Mouse (Mus musculus) CH12.LX (cell line): ENCODE measurements around the gene Rnf141. TPM values are rescaled to one million over a fixed set of nuclear protein-coding genes. Genes with fewer than 3 reads are reported as not detected.

ENCODE experiments used
- DNase-seq: peaks from one replicate; pipeline ENCODE4 v3.0.0-alpha.2; 2013; ENCODE audit errors: extremely low read depth
- H3K27ac ChIP-seq: 2 replicates; pipeline ENCODE4 v1.5.1; 2012; ENCODE audit warnings: low read depth, mild to moderate bottlenecking, control low read depth, moderate library complexity; ENCODE audit not compliant: insufficient read depth
- H3K27me3 ChIP-seq: replicated peaks from 2 replicates; pipeline ENCODE3; 2012; ENCODE audit warnings: inconsistent platforms
- H3K36me3 ChIP-seq, 2 experiments: replicated peaks in 1 of 2; 2 replicates each; pipeline versions ENCODE3 to v1.6.1; 2012; ENCODE audit warnings: inconsistent platforms in 1 of 2, low read length in 1 of 2, mild to moderate bottlenecking in 1 of 2, mixed read lengths in 1 of 2, moderate library complexity in 1 of 2; ENCODE audit not compliant: control insufficient read depth in 1 of 2, insufficient read depth in 1 of 2
- H3K4me1 ChIP-seq, 2 experiments: 2 replicates each; pipeline ENCODE4 v1.6.1; 2012; ENCODE audit warnings: inconsistent platforms in 1 of 2, moderate library complexity in 1 of 2; ENCODE audit not compliant: insufficient read depth in 2 of 2, control insufficient read depth in 1 of 2
- H3K4me2 ChIP-seq: 2 replicates; pipeline ENCODE4 v1.6.1; 2012; ENCODE audit warnings: low read depth, mild to moderate bottlenecking, control low read depth; ENCODE audit not compliant: poor library complexity, insufficient read depth, severe bottlenecking
- H3K4me3 ChIP-seq, 3 experiments: fragments of 150-350 bp in 1 of 3; sonication (generic) in 1 of 3; replicated peaks in 1 of 3; 2 replicates each; pipeline versions ENCODE3 to v1.5.1; 2011 to 2012; ENCODE audit warnings: low read depth in 2 of 3, low read length in 2 of 3, mild to moderate bottlenecking in 2 of 3, moderate library complexity in 2 of 3, control low read depth in 1 of 3, improper control_type of control experiment in 1 of 3, inconsistent platforms in 1 of 3, mixed read lengths in 1 of 3; ENCODE audit not compliant: poor library complexity in 1 of 3
- H3K79me2 ChIP-seq: replicated peaks from 2 replicates; pipeline ENCODE4 v1.6.1; 2012; ENCODE audit warnings: mild to moderate bottlenecking, moderate library complexity; ENCODE audit not compliant: control insufficient read depth, poor library complexity, insufficient read depth, severe bottlenecking; ENCODE audit errors: extremely low read depth
- H3K9ac ChIP-seq: 2 replicates; pipeline ENCODE4 v1.6.1; 2012; ENCODE audit warnings: low read depth, mild to moderate bottlenecking, control low read depth, moderate library complexity; ENCODE audit not compliant: insufficient read depth
- H3K9me3 ChIP-seq: replicated peaks from 2 replicates; pipeline ENCODE3; 2012; ENCODE audit warnings: low read length, inconsistent platforms, mixed read lengths
- CHD1 ChIP-seq: IDR thresholded peaks from 2 replicates; pipeline ENCODE4 v1.6.1; 2012; ENCODE audit warnings: low read depth, low read length, improper control_type of control experiment, inconsistent platforms
- CHD2 ChIP-seq: IDR thresholded peaks from 2 replicates; pipeline ENCODE4 v1.6.1; 2011; ENCODE audit warnings: low read length, improper control_type of control experiment
- CTCF ChIP-seq, 2 experiments: IDR thresholded peaks in 1 of 2; conservative IDR thresholded peaks in 1 of 2; 2 replicates each; pipeline ENCODE4 v1.5.1; 2011 to 2012; ENCODE audit warnings: low read depth in 2 of 2, low read length in 2 of 2, improper control_type of control experiment in 1 of 2, inconsistent platforms in 1 of 2, mild to moderate bottlenecking in 1 of 2, moderate library complexity in 1 of 2
- E2F4 ChIP-seq: IDR thresholded peaks from 2 replicates; pipeline ENCODE4 v1.6.1; 2011; ENCODE audit warnings: low read depth, low read length, improper control_type of control experiment; ENCODE audit not compliant: insufficient replicate concordance
- EP300 ChIP-seq: IDR thresholded peaks from 2 replicates; pipeline ENCODE4 v1.6.1; 2011; ENCODE audit warnings: low read length, improper control_type of control experiment
- IRF4 ChIP-seq: IDR thresholded peaks from 2 replicates; pipeline ENCODE4 v1.6.1; 2014; ENCODE audit warnings: low read depth, mild to moderate bottlenecking, inconsistent platforms, low read length, improper control_type of control experiment
- JUND ChIP-seq: conservative IDR thresholded peaks from 2 replicates; pipeline ENCODE4 v1.6.1; 2011; ENCODE audit warnings: low read depth, low read length, improper control_type of control experiment
- MAX ChIP-seq: IDR thresholded peaks from 2 replicates; pipeline ENCODE4 v1.6.1; 2011; ENCODE audit warnings: low read length, improper control_type of control experiment
- MAZ ChIP-seq: IDR thresholded peaks from 2 replicates; pipeline ENCODE4 v1.6.1; 2012; ENCODE audit warnings: low read depth, mild to moderate bottlenecking, inconsistent platforms, low read length, improper control_type of control experiment, moderate library complexity
- MEF2A ChIP-seq: IDR thresholded peaks from 2 replicates; pipeline ENCODE4 v1.6.1; 2014; ENCODE audit warnings: low read depth, mild to moderate bottlenecking, inconsistent platforms, low read length, improper control_type of control experiment, borderline replicate concordance
- MXI1 ChIP-seq: IDR thresholded peaks from 2 replicates; pipeline ENCODE4 v1.6.1; 2011; ENCODE audit warnings: mild to moderate bottlenecking, low read depth, low read length, improper control_type of control experiment
- MYC ChIP-seq: IDR thresholded peaks from 2 replicates; pipeline ENCODE4 v1.6.1; 2011; ENCODE audit warnings: low read depth, mild to moderate bottlenecking, improper control_type of control experiment, low read length
- NELFE ChIP-seq: IDR thresholded peaks from 2 replicates; pipeline ENCODE4 v1.6.1; 2011; ENCODE audit warnings: low read depth, low read length, improper control_type of control experiment
- POLR2AphosphoS2 ChIP-seq: IDR thresholded peaks from 2 replicates; pipeline ENCODE4 v1.6.1; 2011; ENCODE audit warnings: low read depth, low read length, improper control_type of control experiment
- RCOR1 ChIP-seq: conservative IDR thresholded peaks from 2 replicates; pipeline ENCODE4 v1.6.1; 2012; ENCODE audit warnings: low read depth, mild to moderate bottlenecking, inconsistent platforms, low read length, improper control_type of control experiment
- SIN3A ChIP-seq: IDR thresholded peaks from 2 replicates; pipeline ENCODE4 v1.6.1; 2012; ENCODE audit warnings: low read length, improper control_type of control experiment, inconsistent platforms
- TCF12 ChIP-seq: IDR thresholded peaks from 2 replicates; pipeline ENCODE4 v1.6.1; 2014; ENCODE audit warnings: low read depth, mild to moderate bottlenecking, inconsistent platforms, low read length, improper control_type of control experiment
- UBTF ChIP-seq: IDR thresholded peaks from 2 replicates; pipeline ENCODE4 v1.6.1; 2012; ENCODE audit warnings: low read depth, mild to moderate bottlenecking, inconsistent platforms, low read length, improper control_type of control experiment, moderate library complexity
- ZC3H11A ChIP-seq: IDR thresholded peaks from 2 replicates; pipeline ENCODE4 v1.6.1; 2012; ENCODE audit warnings: low read depth, mild to moderate bottlenecking, inconsistent platforms, low read length, improper control_type of control experiment
- ZNF384 ChIP-seq: IDR thresholded peaks from 2 replicates; pipeline ENCODE4 v1.6.1; 2012; ENCODE audit warnings: low read depth, low read length, improper control_type of control experiment, inconsistent platforms
- dilution Hi-C: fragments of 300-500 bp; cut with MboI; formaldehyde crosslinking; loops from 2 replicates; pipeline ENCODE4 v1.14.3; 2020; ENCODE audit warnings: low sequenced_read_pairs; ENCODE audit not compliant: extremely low pct_unique_long_range_greater_than_20kb, extremely low pct_ligation_motif_present
- in situ Hi-C: fragments of 300-500 bp; cut with MboI; formaldehyde crosslinking; loops from 3 replicates; pipeline ENCODE4 v1.14.3; 2019; ENCODE audit warnings: low sequenced_read_pairs, low pct_ligation_motif_present, low pct_unique_long_range_greater_than_20kb, mixed read lengths
- polyA plus RNA-seq: library from polyadenylated mRNA; unstranded; fragments of >175 nt; gene quantifications from 2 replicates; pipeline ENCODE4 v1.2.1, GENCODE M21; 2012; ENCODE audit warnings: low read depth; ENCODE audit not compliant: insufficient read length
- total RNA-seq, 2 experiments: library from RNA; depleted of rRNA; stranded (reverse); fragments of 300-350 nt in 1 of 2; fragments of >200 nt in 1 of 2; gene quantifications; 2 replicates each; pipeline ENCODE4 v1.2.3; 2012 to 2014

Gene Rnf141
- total and polyA plus RNA-seq, 3 experiments: 16.1 to 21.5 (median 18.1) TPM

GRCm38 (mm10) chr7:110753310-110753709 lies 90.9 kb downstream of the Rnf141 start:
- Histone ChIP-seq H3K9me3 (peaks cover 2% of the 10 kb centered on the region), H3K27ac (no peak overlapping the region), H3K36me3 (no peaks in the 10 kb centered on the region), H3K4me2 (no peak overlapping the region), H3K9ac (no peak overlapping the region), H3K27me3 (no peaks in the 10 kb centered on the region), H3K4me1 (peaks cover 3 to 14% of the 10 kb centered on the region in 2 experiments; a peak in 2 of 4 replicates), H3K79me2 (no peaks in the 10 kb centered on the region), H3K4me3 (no peak overlapping the region)
- TF ChIP-seq IRF4 (no peak), EP300 (no peak), TCF12 (no peak), RCOR1 (no peak), MAX (no peak), MEF2A (no peak), JUND (no peak)
- dilution Hi-C loops (no loop called here), in situ Hi-C loops (no loop called here)
- DNase-seq: no peak

DNA sequence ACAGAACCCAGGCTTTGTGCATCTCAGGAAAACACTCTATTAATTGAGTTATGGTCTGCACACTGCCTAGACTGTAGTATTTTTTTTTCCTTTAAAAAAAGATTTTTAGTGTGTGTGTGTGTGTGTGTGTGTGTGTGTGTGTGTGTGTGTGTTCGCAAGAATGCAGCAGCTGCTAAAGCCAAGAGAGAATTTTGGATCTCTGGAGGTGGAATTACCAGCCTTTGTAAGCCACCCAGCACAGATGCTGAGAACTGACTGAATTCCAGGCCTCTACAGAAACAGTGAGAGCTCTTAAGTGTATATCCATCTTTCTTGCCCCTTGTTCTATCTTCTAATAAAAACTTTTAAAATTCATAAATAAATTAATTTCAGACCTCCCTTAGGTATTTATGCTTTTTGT lies 92.6 kb downstream of the Rnf141 start:
- no peak overlapping the region for H3K4me2 ChIP-seq
- no peak for DNase-seq
- H3K9me3 ChIP-seq: peaks cover 2% of the 10 kb centered on the region
- TF ChIP-seq JUND (no peak), SIN3A (no peak), POLR2AphosphoS2 (no peak), EP300 (no peak), MXI1 (no peak), CHD2 (no peak), MYC (no peak), E2F4 (no peak), MAZ (no peak), UBTF (no peak), NELFE (no peak), CTCF (conservative IDR thresholded peaks at IDR 0.05 in 1 of 2, IDR thresholded peaks at IDR 0.05 in 1 of 2; ENCODE audit: low read depth in 2 of 2, low read length in 2 of 2) (no peak), ZC3H11A (no peak), IRF4 (no peak), ZNF384 (no peak), CHD1 (no peak), MEF2A (no peak)
- in situ Hi-C loops (no loop called here), dilution Hi-C loops (no loop called here)
- H3K4me1 ChIP-seq: peaks cover 0 to 14% of the 10 kb centered on the region in 2 experiments; a peak in 2 of 4 replicates
- H3K36me3 ChIP-seq: no peaks in the 10 kb centered on the region
- no peaks in the 10 kb centered on the region for H3K79me2 ChIP-seq
- H3K9ac ChIP-seq: no peak overlapping the region
- H3K27ac ChIP-seq: no peak overlapping the region
- no peak overlapping the region for H3K4me3 ChIP-seq
- no peaks in the 10 kb centered on the region for H3K27me3 ChIP-seq
